ENCODE assay signal across 15 mouse cellular contexts in the genomic region with DNA sequence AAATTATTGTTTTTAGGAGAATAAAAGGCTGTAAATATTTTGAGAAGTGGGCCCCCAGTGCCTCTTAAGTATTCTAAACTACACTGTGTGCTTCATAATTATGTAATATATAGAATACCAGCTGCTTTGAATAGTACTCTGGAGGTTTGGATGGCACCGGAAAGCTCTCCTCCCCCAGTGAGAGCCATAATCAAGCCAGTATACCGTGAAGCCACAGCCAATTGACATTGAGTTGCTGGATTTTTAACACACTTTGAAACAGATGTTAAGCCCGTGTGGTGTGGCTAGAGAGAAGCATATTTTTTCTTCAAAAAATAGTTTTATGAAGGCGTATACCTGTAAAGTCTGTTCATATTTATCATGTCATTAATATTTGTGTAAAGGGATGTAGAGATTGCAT.
"Had no signal": no experiment of that assay in that cellular context is flagged by ENCODE, and none has a peak within 500 bp of the region (broad histone marks: within the 10 kb centered on the region; RNA-seq: fewer than 3 reads in every experiment).

No protein-coding gene starts in this region.

- H3K36me3 ChIP-seq: limb, embryonic 12.5 days; liver, embryonic 13.5 days; midbrain, embryonic 12.5 days had no signal

- H3K4me1 ChIP-seq: limb, embryonic 12.5 days; liver, embryonic 13.5 days; midbrain, embryonic 12.5 days had no signal

- H3K4me2 ChIP-seq: limb, embryonic 12.5 days; liver, embryonic 13.5 days; midbrain, embryonic 12.5 days had no signal

- H3K27ac ChIP-seq: layer of hippocampus, adult 2 months; left cerebral cortex, adult 2 months; limb, embryonic 12.5 days; liver, embryonic 13.5 days; midbrain, embryonic 12.5 days had no signal

- H3K9me3 ChIP-seq: limb, embryonic 12.5 days; liver, embryonic 13.5 days; midbrain, embryonic 12.5 days had no signal

- DNase-seq: kidney, adult 18-20 months; layer of hippocampus, postnatal 36 days; liver, embryonic 13.5 days; lung, adult 2 months; lung, postnatal 14 days; lung, postnatal 4 days; thymus, adult 18-20 months; thymus, postnatal 36 days had no signal

- H3K4me3 ChIP-seq: layer of hippocampus, adult 2 months; left cerebral cortex, adult 2 months; limb, embryonic 12.5 days; liver, embryonic 13.5 days; midbrain, embryonic 12.5 days; myocyte had no signal

- H3K27me3 ChIP-seq: limb, embryonic 12.5 days; liver, embryonic 13.5 days; midbrain, embryonic 12.5 days had no signal

- ATAC-seq: intestine, embryonic 16.5 days; midbrain, embryonic 16.5 days had no signal

- H3K9ac ChIP-seq: limb, embryonic 12.5 days; liver, embryonic 13.5 days; midbrain, embryonic 12.5 days had no signal
